Mouse (Mus musculus): Measurements from ENCODE around the gene Igdcc3.

The Igdcc3 gene

GRCm38 (mm10) chr9:65122545-65122944, 18.4 kb upstream of the Igdcc3 start:
- TF ChIP-seq GATA4 (IDR thresholded peaks at IDR 0.05; ENCODE audit: insufficient replicate concordance, low read length) = no peak

- TF ChIP-seq GATA4 (IDR thresholded peaks at IDR 0.05; ENCODE audit: insufficient replicate concordance, low read length) = no peak
These were observed 17.3 kb upstream of the Igdcc3 start for GRCm38 (mm10) chr9:65123552-65124168.

GRCm38 (mm10) chr9:65128123-65128815, 12.7 kb upstream of the Igdcc3 start:
- no peak for TF ChIP-seq GATA4 (IDR thresholded peaks at IDR 0.05; ENCODE audit: insufficient replicate concordance, low read length)

- TF ChIP-seq GATA4 (IDR thresholded peaks at IDR 0.05; ENCODE audit: insufficient replicate concordance, low read length) = no peak
These were observed 9.3 kb upstream of the Igdcc3 start for GRCm38 (mm10) chr9:65131717-65132116.

GRCm38 (mm10) chr9:65133739-65134138, 7.2 kb upstream of the Igdcc3 start:
- no peak for TF ChIP-seq GATA4 (IDR thresholded peaks at IDR 0.05; ENCODE audit: insufficient replicate concordance, low read length)

- TF ChIP-seq GATA4 (IDR thresholded peaks at IDR 0.05; ENCODE audit: insufficient replicate concordance, low read length) = no peak
These were observed 5.9 kb upstream of the Igdcc3 start for GRCm38 (mm10) chr9:65135126-65135525.

- no peak for TF ChIP-seq GATA4 (IDR thresholded peaks at IDR 0.05; ENCODE audit: insufficient replicate concordance, low read length)
These were observed 498 bp upstream of the Igdcc3 start for GRCm38 (mm10) chr9:65140491-65140890.

- TF ChIP-seq GATA4 (IDR thresholded peaks at IDR 0.05; ENCODE audit: insufficient replicate concordance, low read length) = no peak
These were observed 452 bp downstream of the Igdcc3 start for GRCm38 (mm10) chr9:65141306-65141975.

GRCm38 (mm10) chr9:65141976-65142318, 958 bp downstream of the Igdcc3 start:
- no peak for TF ChIP-seq GATA4 (IDR thresholded peaks at IDR 0.05; ENCODE audit: insufficient replicate concordance, low read length)

GRCm38 (mm10) chr9:65142399-65142798, 1.4 kb downstream of the Igdcc3 start:
- no peak for TF ChIP-seq GATA4 (IDR thresholded peaks at IDR 0.05; ENCODE audit: insufficient replicate concordance, low read length)

GRCm38 (mm10) chr9:65146001-65146400, 5.0 kb downstream of the Igdcc3 start:
- no peak for TF ChIP-seq GATA4 (IDR thresholded peaks at IDR 0.05; ENCODE audit: insufficient replicate concordance, low read length)

GRCm38 (mm10) chr9:65148507-65148906, 7.5 kb downstream of the Igdcc3 start:
- TF ChIP-seq GATA4 (IDR thresholded peaks at IDR 0.05; ENCODE audit: insufficient replicate concordance, low read length) = no peak

- TF ChIP-seq GATA4 (IDR thresholded peaks at IDR 0.05; ENCODE audit: insufficient replicate concordance, low read length) = no peak
These were observed 11.8 kb downstream of the Igdcc3 start for GRCm38 (mm10) chr9:65152711-65153330.

- TF ChIP-seq GATA4 (IDR thresholded peaks at IDR 0.05; ENCODE audit: insufficient replicate concordance, low read length) = no peak
These were observed 12.3 kb downstream of the Igdcc3 start for GRCm38 (mm10) chr9:65153331-65153711.

- no peak for TF ChIP-seq GATA4 (IDR thresholded peaks at IDR 0.05; ENCODE audit: insufficient replicate concordance, low read length)
These were observed 13.9 kb downstream of the Igdcc3 start for GRCm38 (mm10) chr9:65154692-65155455.

Data from liver, adult (tissue).